Mouse (Mus musculus): ENCODE data around the gene Nbr1.
A peak's percentile ranks its signal among the peaks of the same experiment; 100 is the strongest.
"Not testable (repeated sequence)": the region's sequence is repeated elsewhere in the genome, so short reads cannot be mapped to it uniquely, and the experiment has no call there.

Gene Nbr1

DNA sequence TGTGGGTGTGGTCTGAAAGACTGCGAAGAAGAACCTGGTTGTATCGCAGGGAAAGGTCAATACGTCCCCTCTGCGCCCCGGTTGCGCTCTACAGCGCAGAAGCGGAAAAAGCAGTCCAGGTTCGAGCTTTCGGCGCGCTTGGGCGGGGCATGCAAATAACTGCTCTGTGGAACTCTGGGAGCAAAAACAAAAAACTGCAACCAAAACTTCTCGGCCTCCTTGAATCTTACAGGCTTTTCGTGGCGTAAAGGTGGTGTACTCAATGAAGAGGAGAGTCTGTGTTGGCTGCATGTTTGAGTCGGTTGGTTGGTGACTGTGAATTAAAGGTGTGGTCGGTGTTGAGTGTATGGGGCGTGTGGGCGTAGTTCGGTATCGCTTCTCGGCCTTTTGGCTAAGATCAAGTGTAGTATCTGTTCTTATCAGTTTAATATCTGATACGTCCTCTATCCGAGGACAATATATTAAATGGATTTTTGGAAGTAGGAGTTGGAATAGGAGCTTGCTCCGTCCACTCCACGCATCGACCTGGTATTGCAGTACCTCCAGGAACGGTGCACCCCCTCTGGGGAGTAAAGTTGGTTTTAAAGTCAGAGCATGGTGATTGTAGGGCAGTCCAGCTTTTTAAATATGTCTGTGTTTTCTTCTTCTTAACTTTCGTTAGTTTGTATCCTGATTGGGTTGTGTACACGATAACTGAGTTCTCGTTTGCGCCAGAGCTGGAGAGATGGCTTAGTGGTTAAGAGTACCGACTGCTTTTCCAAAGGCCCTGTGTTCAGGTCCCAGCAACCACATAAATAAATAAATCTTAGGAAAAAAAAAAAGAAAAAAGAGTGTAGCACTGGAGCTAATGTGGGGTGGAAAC lies 75.3 kb downstream of the Nbr1 start, which contains the start of gene Rdm1:
TSS of gene Rdm1 (plus strand) at position 201 of the 862 bp plus-strand sequence.
- peak; percentile 94 for DNase-seq

- peak; percentile 95 for DNase-seq
Observed at GRCm38 (mm10) chr11:101627857-101628559, 76.1 kb downstream of the Nbr1 start.

DNA sequence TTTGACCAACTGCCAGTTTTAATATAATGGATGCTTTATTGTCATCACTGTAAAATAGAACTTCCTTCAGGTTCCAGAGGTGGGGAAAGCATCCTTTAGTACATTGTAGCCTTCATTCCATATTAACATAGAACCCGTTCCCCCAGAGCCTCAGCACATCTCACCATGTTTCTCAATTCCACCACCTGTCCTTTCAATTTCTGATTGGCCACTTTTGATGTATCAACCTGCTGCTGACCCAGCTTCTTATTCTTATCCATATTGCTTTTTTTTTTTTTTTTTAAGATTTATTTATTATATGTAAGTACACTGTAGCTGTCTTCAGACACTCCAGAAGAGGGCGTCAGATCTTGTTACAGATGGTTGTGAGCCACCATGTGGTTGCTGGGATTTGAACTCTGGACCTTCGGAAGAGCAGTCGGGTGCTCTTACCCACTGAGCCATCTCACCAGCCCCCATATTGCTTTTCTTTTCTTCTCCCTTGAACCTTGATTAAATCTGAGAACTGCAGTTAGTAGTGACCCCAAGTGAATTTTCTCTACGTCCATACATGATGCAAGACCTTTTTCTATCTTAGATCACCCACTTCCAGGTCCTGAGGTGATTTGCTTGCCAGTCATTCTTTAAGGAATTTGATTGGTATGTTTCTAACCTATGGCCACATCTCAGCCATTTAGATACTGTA lies 76.9 kb downstream of the Nbr1 start:
- DNase-seq = not testable (repeated sequence)
